Mouse (Mus musculus) induced T-regulatory cell, adult 2 months (primary cell): ENCODE measurements around the gene Cgn.

Experiments
- DNase-seq: peaks from one replicate; pipeline ENCODE4 v3.0.0-alpha.2; 2012; ENCODE audit warnings: low read depth

Gene Cgn

GRCm38 (mm10) chr3:94786367-94786835 lies at the start of gene Cgn:
Gene Cgn (minus strand): TSS chr3:94786492.
- peak; percentile 93 for DNase-seq

GRCm38 (mm10) chr3:94835396-94835795 lies 49.1 kb upstream of the Cgn start:
- no peak for DNase-seq

GRCm38 (mm10) chr3:94833358-94833757 lies 47.1 kb upstream of the Cgn start:
- DNase-seq = no peak

GRCm38 (mm10) chr3:94832701-94833100 lies 46.4 kb upstream of the Cgn start:
- no peak for DNase-seq

- no peak for DNase-seq
These were observed 45.8 kb upstream of the Cgn start for GRCm38 (mm10) chr3:94832100-94832499.

GRCm38 (mm10) chr3:94824110-94824509 lies 37.8 kb upstream of the Cgn start:
- no peak for DNase-seq

GRCm38 (mm10) chr3:94822082-94822481 lies 35.8 kb upstream of the Cgn start:
- DNase-seq = no peak

GRCm38 (mm10) chr3:94821008-94821638 lies 34.8 kb upstream of the Cgn start:
- no peak for DNase-seq

- DNase-seq = no peak
These were observed 33.4 kb upstream of the Cgn start for GRCm38 (mm10) chr3:94819452-94820425.

GRCm38 (mm10) chr3:94817731-94818130 lies 31.4 kb upstream of the Cgn start:
- DNase-seq = no peak

- DNase-seq = no peak
These were observed 29.3 kb upstream of the Cgn start for GRCm38 (mm10) chr3:94815603-94816002.

GRCm38 (mm10) chr3:94814663-94815062 lies 28.4 kb upstream of the Cgn start:
- no peak for DNase-seq

GRCm38 (mm10) chr3:94814063-94814462 lies 27.8 kb upstream of the Cgn start:
- no peak for DNase-seq

- DNase-seq = no peak
These were observed 27.4 kb upstream of the Cgn start for GRCm38 (mm10) chr3:94813651-94814050.

- DNase-seq = peak; percentile 42
These were observed 25.3 kb upstream of the Cgn start for GRCm38 (mm10) chr3:94811628-94812027.

GRCm38 (mm10) chr3:94808296-94808695 lies 22.0 kb upstream of the Cgn start:
- no peak for DNase-seq

GRCm38 (mm10) chr3:94804976-94805375 lies 18.7 kb upstream of the Cgn start:
- no peak for DNase-seq

- no peak for DNase-seq
These were observed 17.9 kb upstream of the Cgn start for GRCm38 (mm10) chr3:94804146-94804545.

- no peak for DNase-seq
These were observed 9.9 kb upstream of the Cgn start for GRCm38 (mm10) chr3:94796181-94796580.

GRCm38 (mm10) chr3:94795596-94796140 lies 9.4 kb upstream of the Cgn start:
- DNase-seq = no peak

GRCm38 (mm10) chr3:94794359-94794758 lies 8.1 kb upstream of the Cgn start:
- DNase-seq = no peak

GRCm38 (mm10) chr3:94793672-94794071 lies 7.4 kb upstream of the Cgn start:
- DNase-seq = no peak

- no peak for DNase-seq
These were observed 6.0 kb upstream of the Cgn start for GRCm38 (mm10) chr3:94792258-94792657.
